Mouse (Mus musculus) hindbrain, embryonic 16.5 days (tissue): ENCODE data around the gene Vps29. TPM values are rescaled to one million over a fixed set of nuclear protein-coding genes. Genes with fewer than 3 reads are reported as not detected.

Experiments used
- ATAC-seq: fragments of 200-750 bp; cut with Nextera tagmentation; 2 replicates; pipeline ENCODE4 v1.8.0; 2017; ENCODE audit warnings: moderate TSS enrichment, moderate library complexity
- H3K27ac ChIP-seq: fragments of 300-500 bp; sonication (generic); 2 replicates; pipeline ENCODE4 v1.5.1; 2014; ENCODE audit warnings: low read depth, mild to moderate bottlenecking, control low read depth, low read length, moderate library complexity
- H3K27me3 ChIP-seq: fragments of 300-500 bp; sonication (generic); replicated peaks from 2 replicates; pipeline ENCODE4 v1.6.1; 2014; ENCODE audit warnings: low read length; ENCODE audit not compliant: control insufficient read depth, insufficient read depth
- H3K36me3 ChIP-seq: fragments of 300-500 bp; sonication (generic); 2 replicates; pipeline ENCODE4 v1.6.1; 2014; ENCODE audit warnings: mild to moderate bottlenecking, low read length, moderate library complexity, mixed read lengths; ENCODE audit not compliant: control insufficient read depth, insufficient read depth
- H3K4me1 ChIP-seq: fragments of 300-500 bp; sonication (generic); 2 replicates; pipeline ENCODE4 v1.6.1; 2014; ENCODE audit warnings: low read depth, low read length; ENCODE audit not compliant: control insufficient read depth, insufficient read depth
- H3K4me2 ChIP-seq: fragments of 300-500 bp; sonication (generic); 2 replicates; pipeline ENCODE4 v1.6.1; 2014; ENCODE audit warnings: mild to moderate bottlenecking, low read length, control low read depth, moderate library complexity
- H3K4me3 ChIP-seq: fragments of 300-500 bp; sonication (generic); 2 replicates; pipeline ENCODE4 v1.5.1; 2014; ENCODE audit warnings: mild to moderate bottlenecking, low read length, control low read depth, moderate library complexity
- H3K9ac ChIP-seq: fragments of 300-500 bp; sonication (generic); 2 replicates; pipeline ENCODE4 v1.6.1; 2014; ENCODE audit warnings: low read depth, mild to moderate bottlenecking, control low read depth, low read length, moderate library complexity
- H3K9me3 ChIP-seq: fragments of 300-500 bp; sonication (generic); 2 replicates; pipeline ENCODE4 v1.6.1; 2014; ENCODE audit warnings: mild to moderate bottlenecking, low read length, moderate library complexity; ENCODE audit not compliant: control insufficient read depth
- WGBS: fragments of 180-500 bp; shearing (Covaris S2); extraction: QIAGEN DNeasy Blood & Tissue Kit; methylation state at CpG from one replicate; pipeline ENCODE4 v1.1.7; 2014; 5-methylcytosine and 5-hydroxymethylcytosine counted together
- polyA plus RNA-seq: library from polyadenylated mRNA; unstranded; fragments of >200 nt; fragmentation: Nextera tagmentation; extraction: Ambion mirVana; gene quantifications from 2 replicates; pipeline ENCODE4 v1.2.1, GENCODE M21; 2015

Gene Vps29
- polyA plus RNA-seq, 1 experiment from 2014 or later: 353 TPM

GRCm38 (mm10) chr5:122390671-122391070 is 36.5 kb downstream of the Vps29 start:
- H3K9ac ChIP-seq: no peak overlapping the region
- H3K27me3 ChIP-seq: no peaks in the 10 kb centered on the region
- no peak overlapping the region for H3K4me2 ChIP-seq
- H3K4me1 ChIP-seq: peaks cover 10% of the 10 kb centered on the region
- ATAC-seq: no peak; the same call in 1 of the 2 replicates
- H3K36me3 ChIP-seq: no peaks in the 10 kb centered on the region
- no peak overlapping the region for H3K27ac ChIP-seq
- H3K4me3 ChIP-seq: no peak overlapping the region
- no peaks in the 10 kb centered on the region for H3K9me3 ChIP-seq

GRCm38 (mm10) chr5:122391178-122391785 is 37.1 kb downstream of the Vps29 start:
- no peak overlapping the region for H3K9ac ChIP-seq
- WGBS: 54% methylated on average over 15 of the region's 16 CpGs
- peak overlapping the region; percentile 79 for H3K4me2 ChIP-seq
- H3K9me3 ChIP-seq: no peaks in the 10 kb centered on the region
- H3K27me3 ChIP-seq: no peaks in the 10 kb centered on the region
- ATAC-seq: peak; percentile 46; the same call in 1 of the 2 replicates
- no peaks in the 10 kb centered on the region for H3K36me3 ChIP-seq
- peak overlapping the region; percentile 74 for H3K4me3 ChIP-seq
- H3K4me1 ChIP-seq: peaks cover 10% of the 10 kb centered on the region
- no peak overlapping the region for H3K27ac ChIP-seq

DNA sequence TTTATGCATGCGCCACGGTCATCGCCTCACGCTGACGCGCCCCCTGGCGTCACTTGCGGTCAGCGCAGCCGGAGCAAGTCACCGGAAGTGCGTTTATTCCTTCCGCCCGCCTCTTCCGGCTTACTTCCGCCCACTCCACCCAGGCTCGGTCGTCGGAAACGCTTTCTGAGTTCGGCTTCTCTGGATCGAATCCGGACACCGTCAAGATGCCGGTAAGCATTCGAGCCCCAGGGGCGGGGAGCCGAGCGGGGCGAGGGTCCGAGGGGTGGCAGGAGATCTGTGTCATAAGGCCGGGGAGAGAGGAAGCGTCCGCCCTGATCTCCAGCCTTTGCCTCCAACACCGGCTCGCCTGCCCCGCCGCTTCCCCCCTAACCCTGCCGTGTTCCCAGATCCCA is 37.6 kb downstream of the Vps29 start, which contains the start of gene Arpc3:
Gene Arpc3 (plus strand): TSS at position 93 of the 395 bp plus-strand sequence.
- Histone ChIP-seq H3K27ac (peak within 1 kb of the TSS; percentile 73), H3K36me3 (peaks cover 3% of the 10 kb centered on the region), H3K4me3 (peak within 1 kb of the TSS; percentile 74), H3K9me3 (no peaks in the 10 kb centered on the region), H3K4me1 (peaks cover 10% of the 10 kb centered on the region), H3K9ac (peak within 1 kb of the TSS; percentile 82), H3K27me3 (no peaks in the 10 kb centered on the region), H3K4me2 (peak within 1 kb of the TSS; percentile 79)
- ATAC-seq: peak; percentile 92
- 1% methylated on average over 39 of the region's 39 CpGs for WGBS

DNA sequence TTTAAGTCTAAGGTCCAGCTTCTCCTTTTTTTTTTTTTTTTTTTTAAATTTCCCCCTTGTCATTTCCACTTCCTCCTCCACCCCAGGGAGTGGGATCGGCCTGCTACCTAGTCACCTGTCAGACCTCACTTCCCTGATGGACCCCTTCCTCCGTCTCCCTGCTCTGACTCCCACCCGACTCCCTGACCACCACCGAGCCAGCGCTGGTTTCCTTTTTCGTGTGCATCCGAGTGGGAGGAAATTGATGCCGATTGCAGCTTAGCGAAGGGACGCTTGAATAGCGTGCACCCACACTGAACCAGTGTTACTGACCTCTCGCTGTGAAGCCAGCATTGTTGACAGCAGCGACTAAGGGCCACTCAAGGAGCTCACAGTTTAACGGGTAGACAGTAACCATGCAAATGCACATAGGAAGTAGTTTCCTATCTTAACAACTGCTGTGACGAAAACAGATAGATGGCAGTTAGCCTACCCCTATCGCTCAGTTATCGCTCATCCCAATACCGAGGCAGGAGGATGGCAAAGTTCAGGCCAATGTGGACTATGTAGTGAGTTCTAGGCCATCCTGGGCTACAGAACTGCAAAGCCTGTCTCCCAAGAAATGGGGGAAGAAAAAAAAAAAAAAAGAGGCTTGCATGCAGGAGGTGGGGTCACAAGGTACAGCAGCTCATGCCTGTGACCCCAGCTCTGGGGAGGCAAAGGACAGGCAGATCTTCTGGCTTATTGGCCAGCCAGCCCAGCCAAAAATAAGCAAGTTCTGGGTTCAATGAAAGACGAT is 38.2 kb downstream of the Vps29 start:
- peak overlapping the region; percentile 82 for H3K9ac ChIP-seq
- peak; percentile 46; the same call in 1 of the 2 replicates for ATAC-seq
- H3K27me3 ChIP-seq: no peaks in the 10 kb centered on the region
- H3K27ac ChIP-seq: peak overlapping the region; percentile 73
- no peaks in the 10 kb centered on the region for H3K9me3 ChIP-seq
- H3K4me2 ChIP-seq: peak overlapping the region; percentile 79
- H3K36me3 ChIP-seq: peaks cover 7% of the 10 kb centered on the region
- peak overlapping the region; percentile 74 for H3K4me3 ChIP-seq
- H3K4me1 ChIP-seq: peaks cover 10% of the 10 kb centered on the region
- WGBS: 13% methylated on average over 19 of the region's 19 CpGs

- peaks cover 10% of the 10 kb centered on the region for H3K4me1 ChIP-seq
- no peak for ATAC-seq
These were observed 39.7 kb downstream of the Vps29 start for GRCm38 (mm10) chr5:122393887-122394286.

GRCm38 (mm10) chr5:122396791-122397190 is 42.6 kb downstream of the Vps29 start:
- H3K9me3 ChIP-seq: no peaks in the 10 kb centered on the region
- no peak overlapping the region for H3K4me2 ChIP-seq
- no peaks in the 10 kb centered on the region for H3K27me3 ChIP-seq
- H3K27ac ChIP-seq: 0 out of 2 replicates have a peak overlapping the region, but pooled peaks have one; percentile 44
- ATAC-seq: no peak
- H3K4me1 ChIP-seq: peaks cover 10% of the 10 kb centered on the region
- no peak overlapping the region for H3K4me3 ChIP-seq
- WGBS: 86% methylated on average over 10 of the region's 10 CpGs
- peaks cover 19% of the 10 kb centered on the region for H3K36me3 ChIP-seq
- no peak overlapping the region for H3K9ac ChIP-seq

More at GRCm38 (mm10) chr5:122393887-122394286, 39.7 kb downstream of the Vps29 start:
- Histone ChIP-seq H3K27ac (no peak overlapping the region), H3K27me3 (no peaks in the 10 kb centered on the region), H3K9ac (no peak overlapping the region), H3K36me3 (peaks cover 7% of the 10 kb centered on the region), H3K9me3 (no peaks in the 10 kb centered on the region), H3K4me2 (no peak overlapping the region), H3K4me3 (no peak overlapping the region)
- 54% methylated on average over 2 of the region's 2 CpGs for WGBS

DNA sequence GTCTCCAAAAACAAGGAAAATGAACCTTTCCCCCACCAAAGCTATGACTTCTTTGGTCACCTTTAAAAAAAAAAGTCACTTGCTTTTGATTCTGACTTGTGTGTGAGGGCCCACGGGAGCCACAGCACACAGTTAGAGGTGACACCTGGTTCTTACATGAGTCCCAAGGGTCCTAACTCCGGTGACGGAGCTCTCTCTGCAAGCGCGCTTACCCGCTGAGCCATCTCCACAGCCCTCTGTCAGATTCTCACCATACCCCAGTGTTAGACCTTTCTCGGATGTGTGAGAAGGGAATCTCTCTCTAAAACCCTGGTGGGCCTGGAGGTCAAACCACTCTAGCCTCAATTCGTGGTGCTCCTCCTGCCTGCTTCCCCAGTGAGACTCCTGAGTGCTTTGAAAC is 43.3 kb downstream of the Vps29 start:
- Histone ChIP-seq H3K9me3 (no peaks in the 10 kb centered on the region), H3K27ac (no peak overlapping the region), H3K4me3 (no peak overlapping the region), H3K4me2 (no peak overlapping the region), H3K9ac (no peak overlapping the region), H3K27me3 (no peaks in the 10 kb centered on the region), H3K4me1 (peaks cover 9% of the 10 kb centered on the region), H3K36me3 (peaks cover 24% of the 10 kb centered on the region)
- ATAC-seq: no peak
- WGBS: 90% methylated on average over 8 of the region's 8 CpGs

- 94% methylated on average over 8 of the region's 8 CpGs for WGBS
- no peak overlapping the region for H3K9ac ChIP-seq
- no peaks in the 10 kb centered on the region for H3K9me3 ChIP-seq
- no peaks in the 10 kb centered on the region for H3K27me3 ChIP-seq
- H3K36me3 ChIP-seq: peaks cover 35% of the 10 kb centered on the region
- H3K4me2 ChIP-seq: no peak overlapping the region
- ATAC-seq: no peak
- H3K27ac ChIP-seq: no peak overlapping the region
- no peak overlapping the region for H3K4me3 ChIP-seq
- no peaks in the 10 kb centered on the region for H3K4me1 ChIP-seq
These were observed 45.7 kb downstream of the Vps29 start for GRCm38 (mm10) chr5:122399871-122400270.

GRCm38 (mm10) chr5:122400628-122401302 is 46.6 kb downstream of the Vps29 start:
- Histone ChIP-seq H3K9ac (no peak overlapping the region), H3K9me3 (no peaks in the 10 kb centered on the region), H3K4me2 (no peak overlapping the region), H3K36me3 (peaks cover 43% of the 10 kb centered on the region), H3K27me3 (no peaks in the 10 kb centered on the region), H3K4me3 (no peak overlapping the region), H3K27ac (no peak overlapping the region), H3K4me1 (no peaks in the 10 kb centered on the region)
- ATAC-seq: no peak
- 82% methylated on average over 18 of the region's 18 CpGs for WGBS
